Mouse (Mus musculus) midbrain, embryonic 12.5 days (tissue): ENCODE data around the gene Kcng4. TPM values are rescaled to one million over a fixed set of nuclear protein-coding genes. Genes with fewer than 3 reads are reported as not detected.

ENCODE experiments used
- ATAC-seq: fragments of 200-750 bp; cut with Nextera tagmentation; 2 replicates; pipeline ENCODE4 v1.8.0; 2017; ENCODE audit warnings: low read depth, moderate TSS enrichment, moderate library complexity; ENCODE audit not compliant: low FRiP score
- H3K27ac ChIP-seq: fragments of 300-500 bp; sonication (generic); replicated peaks from 2 replicates; pipeline ENCODE4 v1.5.1; 2016; ENCODE audit warnings: mild to moderate bottlenecking
- H3K27me3 ChIP-seq: fragments of 300-500 bp; sonication (generic); 2 replicates; pipeline ENCODE4 v1.6.1; 2016; ENCODE audit warnings: mild to moderate bottlenecking
- H3K36me3 ChIP-seq: fragments of 300-500 bp; sonication (generic); 2 replicates; pipeline ENCODE4 v1.6.1; 2016
- H3K4me1 ChIP-seq: fragments of 300-500 bp; sonication (generic); 2 replicates; pipeline ENCODE4 v1.6.1; 2016
- H3K4me2 ChIP-seq: fragments of 300-500 bp; sonication (generic); replicated peaks from 2 replicates; pipeline ENCODE4 v1.6.1; 2016; ENCODE audit warnings: mild to moderate bottlenecking, moderate library complexity
- H3K4me3 ChIP-seq: fragments of 300-500 bp; sonication (generic); 2 replicates; pipeline ENCODE4 v1.5.1; 2016; ENCODE audit warnings: mild to moderate bottlenecking
- H3K9ac ChIP-seq: fragments of 300-500 bp; sonication (generic); replicated peaks from 2 replicates; pipeline ENCODE4 v1.6.1; 2016; ENCODE audit warnings: mild to moderate bottlenecking, moderate library complexity
- H3K9me3 ChIP-seq: fragments of 300-500 bp; sonication (generic); 2 replicates; pipeline ENCODE4 v1.6.1; 2016; ENCODE audit warnings: mild to moderate bottlenecking
- WGBS: fragments of 180-500 bp; shearing (Covaris S2); methylation state at CpG from one replicate; pipeline ENCODE4 v1.1.7; 2016; 5-methylcytosine and 5-hydroxymethylcytosine counted together
- polyA plus RNA-seq: library from polyadenylated mRNA; unstranded; fragments of >200 nt; fragmentation: Nextera tagmentation; extraction: Ambion mirVana; gene quantifications from 2 replicates; pipeline ENCODE4 v1.2.1, GENCODE M21; 2016

The Kcng4 gene
- polyA plus RNA-seq, 1 experiment from 2014 or later: not detected

DNA sequence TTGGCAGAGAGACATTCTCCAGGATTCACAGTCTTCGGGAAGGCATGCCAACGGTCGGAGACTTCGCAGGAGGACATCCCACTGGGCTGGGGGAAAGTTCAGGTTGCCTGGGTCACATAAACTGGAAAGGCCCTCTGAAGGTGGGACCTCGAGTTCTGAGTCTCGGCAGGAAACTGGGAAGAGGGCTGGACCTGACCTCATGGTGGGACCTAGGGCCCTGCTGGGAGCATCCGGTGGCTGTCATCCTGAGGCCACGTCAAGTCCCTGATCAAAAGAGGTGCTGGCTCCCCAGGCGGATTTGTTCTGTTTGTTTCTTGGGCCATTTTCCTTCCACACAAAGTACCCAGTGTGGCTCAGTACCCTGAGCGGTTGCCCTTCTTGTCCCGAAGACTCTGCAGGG, 28.0 kb upstream of the Kcng4 start:
- Histone ChIP-seq H3K27me3 (peaks cover 22% of the 10 kb centered on the region), H3K4me1 (peaks cover 26% of the 10 kb centered on the region), H3K9ac (no peak overlapping the region), H3K4me2 (no peak overlapping the region), H3K36me3 (no peaks in the 10 kb centered on the region), H3K4me3 (no peak overlapping the region), H3K9me3 (no peaks in the 10 kb centered on the region), H3K27ac (no peak overlapping the region)
- no peak for ATAC-seq
- WGBS: 57% methylated on average over 11 of the region's 11 CpGs

- no peak for ATAC-seq
- Histone ChIP-seq H3K9ac (no peak overlapping the region), H3K4me3 (no peak overlapping the region), H3K36me3 (no peaks in the 10 kb centered on the region), H3K27me3 (peaks cover 17% of the 10 kb centered on the region), H3K4me1 (peaks cover 24% of the 10 kb centered on the region), H3K4me2 (no peak overlapping the region), H3K9me3 (no peaks in the 10 kb centered on the region), H3K27ac (no peak overlapping the region)
- WGBS: 67% methylated on average over 6 of the region's 6 CpGs
Measured at GRCm38 (mm10) chr8:119661892-119662291, 26.4 kb upstream of the Kcng4 start.

GRCm38 (mm10) chr8:119661081-119661480, 25.6 kb upstream of the Kcng4 start:
- H3K4me1 ChIP-seq: peaks cover 15% of the 10 kb centered on the region
- H3K36me3 ChIP-seq: no peaks in the 10 kb centered on the region
- peaks cover 9% of the 10 kb centered on the region for H3K27me3 ChIP-seq
- no peak overlapping the region for H3K27ac ChIP-seq
- H3K4me2 ChIP-seq: 0 out of 2 replicates have a peak overlapping the region, but pooled peaks have one; percentile 2
- ATAC-seq: peak; percentile 56; the same call in 1 of the 2 replicates
- peak overlapping the region; percentile 8; the same call in 1 of the 2 replicates for H3K9ac ChIP-seq
- 3% methylated on average over 9 of the region's 9 CpGs for WGBS
- H3K4me3 ChIP-seq: no peak overlapping the region
- no peaks in the 10 kb centered on the region for H3K9me3 ChIP-seq

- Histone ChIP-seq H3K4me1 (peaks cover 10% of the 10 kb centered on the region), H3K4me3 (no peak overlapping the region), H3K27ac (no peak overlapping the region), H3K4me2 (no peak overlapping the region), H3K9ac (no peak overlapping the region), H3K9me3 (no peaks in the 10 kb centered on the region), H3K36me3 (no peaks in the 10 kb centered on the region), H3K27me3 (no peaks in the 10 kb centered on the region)
- WGBS: 59% methylated on average over 5 of the region's 5 CpGs
- no peak for ATAC-seq
Measured at GRCm38 (mm10) chr8:119656709-119657464, 21.4 kb upstream of the Kcng4 start.

DNA sequence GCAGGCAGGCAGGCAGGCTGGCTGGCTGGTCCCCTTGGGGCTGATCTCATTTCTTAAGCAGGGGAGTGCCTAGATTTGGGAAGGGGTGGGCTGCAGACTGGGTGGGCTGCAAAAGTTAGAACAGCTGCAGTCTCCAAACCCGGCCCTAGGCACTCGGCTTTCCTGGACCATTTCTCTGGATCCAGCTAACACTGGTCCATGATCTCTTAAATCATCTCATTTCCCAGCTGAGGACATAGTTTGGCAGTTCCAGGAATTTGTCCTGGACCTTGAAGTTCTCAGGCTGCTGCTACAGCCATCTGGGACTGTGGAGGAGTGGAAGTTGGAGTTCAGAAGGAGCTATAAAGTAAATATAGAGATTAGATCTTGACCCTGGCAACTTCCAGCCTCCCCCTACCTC, 15.8 kb upstream of the Kcng4 start:
- no peak overlapping the region for H3K27ac ChIP-seq
- no peaks in the 10 kb centered on the region for H3K9me3 ChIP-seq
- no peaks in the 10 kb centered on the region for H3K36me3 ChIP-seq
- H3K27me3 ChIP-seq: no peaks in the 10 kb centered on the region
- no peak overlapping the region for H3K9ac ChIP-seq
- ATAC-seq: no peak
- no peak overlapping the region for H3K4me3 ChIP-seq
- 55% methylated on average over 2 of the region's 2 CpGs for WGBS
- no peak overlapping the region for H3K4me2 ChIP-seq
- no peaks in the 10 kb centered on the region; the same call in 1 of the 2 replicates for H3K4me1 ChIP-seq

GRCm38 (mm10) chr8:119646846-119647245, 11.4 kb upstream of the Kcng4 start:
- no peaks in the 10 kb centered on the region for H3K36me3 ChIP-seq
- H3K9ac ChIP-seq: no peak overlapping the region
- 88% methylated on average over 7 of the region's 7 CpGs for WGBS
- no peak overlapping the region for H3K4me2 ChIP-seq
- H3K4me1 ChIP-seq: peaks cover 5% of the 10 kb centered on the region; the same call in 1 of the 2 replicates
- ATAC-seq: no peak
- no peak overlapping the region for H3K27ac ChIP-seq
- no peak overlapping the region for H3K4me3 ChIP-seq
- no peaks in the 10 kb centered on the region for H3K27me3 ChIP-seq
- H3K9me3 ChIP-seq: no peaks in the 10 kb centered on the region

DNA sequence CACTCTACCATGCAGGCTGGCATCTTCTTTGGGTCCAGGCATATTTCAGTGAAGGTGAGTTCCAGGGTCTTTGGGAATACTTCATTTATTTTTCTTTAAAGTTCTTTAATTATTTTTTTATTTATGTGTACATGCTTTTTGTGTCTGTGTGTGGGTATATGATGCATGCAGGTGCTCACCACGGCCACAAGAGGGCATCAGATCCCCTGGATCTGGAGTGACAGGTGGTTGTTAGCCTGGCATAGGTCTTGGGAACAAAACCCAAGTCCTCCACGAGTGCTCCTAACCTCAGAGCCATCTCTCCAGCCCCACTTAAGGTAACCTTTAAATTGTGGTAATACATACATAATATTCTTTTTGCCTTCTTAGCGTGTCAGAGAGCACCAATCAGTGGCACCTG, 10.7 kb upstream of the Kcng4 start:
- no peaks in the 10 kb centered on the region for H3K27me3 ChIP-seq
- H3K4me3 ChIP-seq: no peak overlapping the region
- no peaks in the 10 kb centered on the region for H3K36me3 ChIP-seq
- ATAC-seq: no peak
- H3K9ac ChIP-seq: no peak overlapping the region
- no peaks in the 10 kb centered on the region for H3K9me3 ChIP-seq
- no peak overlapping the region for H3K27ac ChIP-seq
- WGBS: 78% methylated on average over 3 of the region's 3 CpGs
- H3K4me1 ChIP-seq: peaks cover 5% of the 10 kb centered on the region; the same call in 1 of the 2 replicates
- no peak overlapping the region for H3K4me2 ChIP-seq

DNA sequence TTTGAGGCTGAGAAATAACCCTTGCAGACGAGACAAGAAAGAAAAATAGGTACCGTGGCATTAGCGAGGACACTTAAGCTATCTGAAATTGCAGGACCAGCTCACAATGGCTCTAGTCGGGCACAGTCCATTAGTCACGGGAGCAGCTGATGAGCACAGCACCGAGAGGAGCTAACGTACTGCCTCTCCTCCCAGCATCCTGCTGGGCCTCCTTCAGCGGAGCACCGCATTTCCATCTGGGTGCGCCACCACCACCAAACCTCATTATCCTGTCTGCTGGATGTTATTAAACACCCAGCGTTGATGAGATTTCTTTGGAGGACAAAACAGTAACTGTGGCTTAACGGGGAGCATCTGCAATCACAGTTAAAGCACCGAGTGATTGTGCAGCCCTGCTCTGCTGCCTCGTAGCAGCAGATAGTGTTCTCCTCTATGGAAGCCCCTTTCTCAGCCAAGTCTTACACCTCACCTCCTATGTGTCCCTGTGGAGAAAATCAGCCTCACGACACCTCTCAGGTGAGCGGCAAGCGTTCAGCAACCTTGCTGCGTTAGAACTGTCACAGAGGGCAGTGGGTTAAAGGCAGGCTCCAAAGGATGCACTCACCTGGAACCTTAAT, 9.6 kb upstream of the Kcng4 start:
- no peak overlapping the region for H3K4me2 ChIP-seq
- H3K9me3 ChIP-seq: no peaks in the 10 kb centered on the region
- peak overlapping the region; percentile 70 for H3K27ac ChIP-seq
- H3K27me3 ChIP-seq: no peaks in the 10 kb centered on the region
- H3K9ac ChIP-seq: no peak overlapping the region
- H3K36me3 ChIP-seq: no peaks in the 10 kb centered on the region
- peaks cover 5% of the 10 kb centered on the region; the same call in 1 of the 2 replicates for H3K4me1 ChIP-seq
- no peak overlapping the region for H3K4me3 ChIP-seq
- ATAC-seq: peak; percentile 75; the same call in 1 of the 2 replicates
- WGBS: 66% methylated on average over 18 of the region's 18 CpGs

DNA sequence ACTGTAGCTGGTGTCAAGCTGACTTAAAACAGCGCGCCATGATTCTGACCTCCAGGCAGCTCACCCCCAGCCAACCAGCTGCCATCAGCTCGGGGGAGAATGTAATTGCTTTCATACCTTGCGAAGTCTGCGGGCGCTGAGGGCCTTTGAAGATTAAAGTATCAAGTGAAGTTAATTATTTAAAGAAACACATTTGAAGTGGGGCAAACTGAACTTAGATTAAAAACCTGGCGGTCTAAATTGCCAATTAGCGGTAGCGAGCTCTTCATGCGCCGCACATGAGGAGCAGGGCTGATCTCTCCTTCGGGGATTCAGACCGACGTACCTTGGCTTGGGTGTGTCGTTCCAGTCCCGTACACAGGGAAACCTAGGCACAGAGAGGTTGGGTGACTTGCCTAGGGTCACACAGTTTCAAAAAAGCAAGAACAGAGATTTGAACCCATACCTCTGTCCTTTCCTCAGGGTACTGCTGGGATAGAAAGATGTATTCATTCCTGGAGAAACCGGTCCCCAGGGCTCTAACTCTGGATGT, 9.0 kb upstream of the Kcng4 start:
- H3K27ac ChIP-seq: peak overlapping the region; percentile 40; the same call in 1 of the 2 replicates

GRCm38 (mm10) chr8:119642960-119643359, 7.5 kb upstream of the Kcng4 start:
- H3K4me2 ChIP-seq: no peak overlapping the region
- no peak for ATAC-seq
- no peak overlapping the region for H3K9ac ChIP-seq
- no peaks in the 10 kb centered on the region for H3K27me3 ChIP-seq
- H3K4me3 ChIP-seq: no peak overlapping the region
- H3K27ac ChIP-seq: no peak overlapping the region
- peaks cover 5% of the 10 kb centered on the region; the same call in 1 of the 2 replicates for H3K4me1 ChIP-seq
- no peaks in the 10 kb centered on the region for H3K36me3 ChIP-seq
- no peaks in the 10 kb centered on the region for H3K9me3 ChIP-seq
- 88% methylated on average over 1 of the region's 1 CpGs for WGBS

More for the DNA sequence above, 9.0 kb upstream of the Kcng4 start:
- no peak overlapping the region for H3K4me3 ChIP-seq
- no peak overlapping the region for H3K9ac ChIP-seq
- H3K9me3 ChIP-seq: no peaks in the 10 kb centered on the region
- peaks cover 5% of the 10 kb centered on the region; the same call in 1 of the 2 replicates for H3K4me1 ChIP-seq
- WGBS: 74% methylated on average over 17 of the region's 17 CpGs
- H3K27me3 ChIP-seq: no peaks in the 10 kb centered on the region
- no peak overlapping the region for H3K4me2 ChIP-seq
- H3K36me3 ChIP-seq: no peaks in the 10 kb centered on the region
- no peak for ATAC-seq

- 84% methylated on average over 5 of the region's 5 CpGs for WGBS
- Histone ChIP-seq H3K27ac (no peak overlapping the region), H3K4me1 (peaks cover 11% of the 10 kb centered on the region), H3K9ac (no peak overlapping the region), H3K9me3 (no peaks in the 10 kb centered on the region), H3K4me2 (no peak overlapping the region), H3K36me3 (no peaks in the 10 kb centered on the region), H3K27me3 (peaks cover 6% of the 10 kb centered on the region; the same call in 1 of the 2 replicates), H3K4me3 (no peak overlapping the region)
- ATAC-seq: no peak
Measured at GRCm38 (mm10) chr8:119641058-119641457, 5.6 kb upstream of the Kcng4 start.

GRCm38 (mm10) chr8:119639798-119640197, 4.3 kb upstream of the Kcng4 start:
- ATAC-seq: no peak
- WGBS: 77% methylated on average over 7 of the region's 7 CpGs

More at GRCm38 (mm10) chr8:119639798-119640197, 4.3 kb upstream of the Kcng4 start:
- peaks cover 16% of the 10 kb centered on the region for H3K4me1 ChIP-seq
- H3K4me2 ChIP-seq: no peak overlapping the region
- no peak overlapping the region for H3K9ac ChIP-seq
- H3K9me3 ChIP-seq: no peaks in the 10 kb centered on the region
- H3K27ac ChIP-seq: no peak overlapping the region
- no peak overlapping the region for H3K4me3 ChIP-seq
- H3K27me3 ChIP-seq: peaks cover 12% of the 10 kb centered on the region; the same call in 1 of the 2 replicates
- H3K36me3 ChIP-seq: no peaks in the 10 kb centered on the region
